Mouse (Mus musculus) lung, postnatal 0 days (tissue): ENCODE results near the gene Oxt. TPM values are rescaled to one million over a fixed set of nuclear protein-coding genes. Genes with fewer than 3 reads are reported as not detected.
"Not testable (repeated sequence)": the region's sequence is repeated elsewhere in the genome, so short reads cannot be mapped to it uniquely, and the experiment has no call there.

ENCODE experiments used
- ATAC-seq: fragments of 200-750 bp; cut with Nextera tagmentation; 2 replicates; pipeline ENCODE4 v1.8.0; 2017; ENCODE audit warnings: moderate library complexity
- DNase-seq: peaks from one replicate; pipeline ENCODE4 v3.0.0-alpha.2; 2016; ENCODE audit warnings: low spot score
- H3K27ac ChIP-seq: fragments of 300-500 bp; sonication (generic); 2 replicates; pipeline ENCODE4 v1.5.1; 2014; ENCODE audit warnings: antibody characterized with exemption, mild to moderate bottlenecking, low read length, mixed read lengths
- H3K27me3 ChIP-seq: fragments of 300-500 bp; sonication (generic); replicated peaks from 2 replicates; pipeline ENCODE4 v1.6.1; 2014; ENCODE audit warnings: low read length, mixed read lengths; ENCODE audit not compliant: insufficient read depth
- H3K36me3 ChIP-seq: fragments of 300-500 bp; sonication (generic); 2 replicates; pipeline ENCODE4 v1.6.1; 2014; ENCODE audit warnings: low read length, mixed read lengths; ENCODE audit not compliant: insufficient read depth
- H3K4me1 ChIP-seq: fragments of 300-500 bp; sonication (generic); 2 replicates; pipeline ENCODE4 v1.6.1; 2014; ENCODE audit warnings: antibody characterized with exemption, low read depth, low read length, mixed read lengths; ENCODE audit not compliant: insufficient read depth
- H3K4me2 ChIP-seq: fragments of 300-500 bp; sonication (generic); replicated peaks from 2 replicates; pipeline ENCODE4 v1.6.1; 2014; ENCODE audit warnings: low read depth, mild to moderate bottlenecking, low read length, moderate library complexity, mixed read lengths
- H3K4me3 ChIP-seq: fragments of 300-500 bp; sonication (generic); 2 replicates; pipeline ENCODE4 v1.5.1; 2014; ENCODE audit warnings: low read depth, low read length
- H3K9ac ChIP-seq: fragments of 300-500 bp; sonication (generic); replicated peaks from 2 replicates; pipeline ENCODE4 v1.6.1; 2014; ENCODE audit warnings: low read depth, mild to moderate bottlenecking
- H3K9me3 ChIP-seq: fragments of 300-500 bp; sonication (generic); 2 replicates; pipeline ENCODE4 v1.6.1; 2016; ENCODE audit warnings: low read length, mixed read lengths
- CTCF ChIP-seq: IDR thresholded peaks from 2 replicates; pipeline ENCODE4 v1.5.1; 2016; ENCODE audit warnings: antibody characterized with exemption, mild to moderate bottlenecking
- EP300 ChIP-seq: IDR thresholded peaks from 2 replicates; pipeline ENCODE4 v1.6.1; 2016; ENCODE audit warnings: antibody characterized with exemption, mild to moderate bottlenecking, control low read depth
- WGBS: fragments of 180-500 bp; shearing (Covaris S2); extraction: QIAGEN DNeasy Blood & Tissue Kit; methylation state at CpG from one replicate; pipeline ENCODE4 v1.1.7; 2014; 5-methylcytosine and 5-hydroxymethylcytosine counted together
- polyA plus RNA-seq: library from polyadenylated mRNA; unstranded; fragments of >200 nt; fragmentation: Nextera tagmentation; extraction: Ambion mirVana; gene quantifications from 2 replicates; pipeline ENCODE4 v1.2.1, GENCODE M21; 2015

Gene Oxt
- polyA plus RNA-seq, 1 experiment from 2014 or later = not detected

DNA sequence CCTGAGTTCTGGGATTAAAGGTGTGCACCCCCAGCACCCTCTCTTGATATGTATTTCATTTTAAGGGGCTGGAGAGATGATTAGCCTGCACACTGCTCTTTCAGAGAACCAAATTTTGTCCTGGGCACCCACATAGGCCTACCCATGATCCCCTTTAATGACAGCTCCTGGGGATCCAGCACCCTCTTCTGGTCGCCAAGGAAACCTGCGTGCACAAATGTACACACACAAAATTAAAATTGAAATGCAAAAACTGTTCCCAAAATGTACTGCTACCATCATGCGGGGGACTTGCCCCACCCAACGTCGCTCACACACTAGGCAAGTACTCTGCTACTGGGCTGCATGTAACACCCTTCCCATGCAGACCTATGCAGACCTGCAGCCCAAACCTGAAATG, 1.0 kb upstream of the Oxt start:
- H3K36me3 ChIP-seq = no peaks in the 10 kb centered on the region
- peaks cover 2% of the 10 kb centered on the region; the same call in 1 of the 2 replicates for H3K4me1 ChIP-seq
- H3K4me3 ChIP-seq = no peak overlapping the region
- H3K9me3 ChIP-seq = no peaks in the 10 kb centered on the region
- peaks cover 46% of the 10 kb centered on the region for H3K27me3 ChIP-seq
- TF ChIP-seq CTCF (no peak), EP300 (no peak)
- ATAC-seq (no peak), DNase-seq (no peak)
- 81% methylated on average over 5 of the region's 5 CpGs for WGBS
- no peak overlapping the region for H3K27ac ChIP-seq
- H3K9ac ChIP-seq = no peak overlapping the region
- H3K4me2 ChIP-seq = no peak overlapping the region

DNA sequence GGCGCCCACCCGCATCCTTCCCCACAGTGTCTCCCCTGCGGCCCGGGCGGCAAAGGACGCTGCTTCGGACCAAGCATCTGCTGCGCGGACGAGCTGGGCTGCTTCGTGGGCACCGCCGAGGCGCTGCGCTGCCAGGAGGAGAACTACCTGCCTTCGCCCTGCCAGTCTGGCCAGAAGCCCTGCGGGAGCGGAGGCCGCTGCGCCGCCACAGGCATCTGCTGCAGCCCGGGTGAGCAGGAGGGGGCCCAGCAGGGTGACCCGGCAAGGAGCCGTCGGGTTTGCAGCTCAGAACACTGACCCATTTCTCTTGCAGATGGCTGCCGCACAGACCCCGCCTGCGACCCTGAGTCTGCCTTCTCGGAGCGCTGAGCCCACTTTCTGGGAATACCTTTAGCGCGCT, 591 bp downstream of the Oxt start:
- not testable (repeated sequence) for DNase-seq, H3K9ac ChIP-seq, H3K27ac ChIP-seq, ATAC-seq, H3K4me1 ChIP-seq, H3K9me3 ChIP-seq, H3K36me3 ChIP-seq
- Histone ChIP-seq H3K27me3 (peaks cover 60% of the 10 kb centered on the region), H3K4me3 (peak overlapping the region; percentile 21; the same call in 1 of the 2 replicates), H3K4me2 (peak overlapping the region; percentile 30; the same call in 1 of the 2 replicates)
- WGBS = 4% methylated on average over 22 of the region's 32 CpGs

GRCm38 (mm10) chr2:130577021-130577420, 1.0 kb downstream of the Oxt start:
- DNase-seq = no peak
- no peak for ATAC-seq
- Histone ChIP-seq H3K36me3 (no peaks in the 10 kb centered on the region), H3K9me3 (no peaks in the 10 kb centered on the region), H3K4me3 (peak overlapping the region; percentile 21; the same call in 1 of the 2 replicates), H3K4me2 (0 out of 2 replicates have a peak overlapping the region, but pooled peaks have one; percentile 30), H3K27me3 (peaks cover 65% of the 10 kb centered on the region), H3K4me1 (peaks cover 2% of the 10 kb centered on the region; the same call in 1 of the 2 replicates), H3K9ac (no peak overlapping the region), H3K27ac (no peak overlapping the region)
- TF ChIP-seq EP300 (no peak), CTCF (no peak)
- 9% methylated on average over 9 of the region's 9 CpGs for whole genome bisulfite sequencing

DNA sequence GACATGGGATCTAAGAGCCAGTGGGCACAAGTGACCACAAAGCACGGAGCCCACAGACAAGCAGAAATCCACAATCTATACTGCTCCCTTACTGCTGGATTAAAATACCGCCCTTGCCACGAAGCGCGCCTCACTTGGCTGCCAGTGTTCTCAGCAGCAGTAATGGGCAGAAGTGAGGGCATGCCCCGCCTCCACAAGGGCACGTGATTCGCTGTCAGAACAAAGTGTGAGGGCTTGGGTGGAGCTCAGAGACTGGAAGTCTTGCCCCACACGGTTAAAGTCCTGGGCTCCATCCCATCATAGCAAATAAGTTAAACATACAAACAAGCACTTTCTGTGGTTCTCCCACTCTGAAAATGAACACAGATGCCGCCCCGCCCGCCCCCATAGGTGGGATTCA, 1.7 kb downstream of the Oxt start:
- Histone ChIP-seq H3K4me1 (peaks cover 2% of the 10 kb centered on the region; the same call in 1 of the 2 replicates), H3K4me2 (no peak overlapping the region), H3K9me3 (no peaks in the 10 kb centered on the region), H3K27ac (no peak overlapping the region), H3K9ac (no peak overlapping the region), H3K27me3 (peaks cover 68% of the 10 kb centered on the region), H3K36me3 (no peaks in the 10 kb centered on the region), H3K4me3 (no peak overlapping the region)
- no peak for TF ChIP-seq CTCF
- 7% methylated on average over 12 of the region's 12 CpGs for WGBS
- ATAC-seq = peak; percentile 53
- DNase-seq = peak; percentile 53

DNA sequence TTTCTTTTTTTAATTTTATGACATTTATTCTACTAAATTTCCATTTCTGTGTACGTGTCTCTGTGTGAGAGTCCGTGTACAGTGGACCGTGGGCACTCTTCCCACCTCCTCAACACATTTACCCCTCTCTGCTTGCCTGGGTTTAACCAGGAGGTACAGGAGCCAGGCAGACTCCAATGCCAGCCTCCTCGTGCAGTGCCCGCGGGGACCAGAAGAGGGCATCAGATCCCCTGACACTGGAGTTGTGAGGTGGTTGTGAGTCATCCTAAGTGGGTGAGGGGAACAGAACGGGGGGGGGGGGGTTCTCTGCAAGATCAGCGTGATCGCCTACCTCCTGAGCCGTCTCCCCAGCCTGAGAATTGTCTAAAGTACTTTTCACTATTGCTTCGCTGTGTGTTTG, 2.2 kb downstream of the Oxt start:
- 14% methylated on average over 11 of the region's 11 CpGs for WGBS
- TF ChIP-seq CTCF (peak; percentile 74), EP300 (no peak)
- peak; percentile 47; the same call in 1 of the 2 replicates for ATAC-seq
- DNase-seq = peak; percentile 53
- H3K4me3 ChIP-seq = no peak overlapping the region
- H3K27ac ChIP-seq = no peak overlapping the region
- peaks cover 68% of the 10 kb centered on the region for H3K27me3 ChIP-seq
- H3K36me3 ChIP-seq = no peaks in the 10 kb centered on the region
- H3K9ac ChIP-seq = no peak overlapping the region
- H3K4me2 ChIP-seq = no peak overlapping the region
- peaks cover 2% of the 10 kb centered on the region; the same call in 1 of the 2 replicates for H3K4me1 ChIP-seq
- H3K9me3 ChIP-seq = no peaks in the 10 kb centered on the region

DNA sequence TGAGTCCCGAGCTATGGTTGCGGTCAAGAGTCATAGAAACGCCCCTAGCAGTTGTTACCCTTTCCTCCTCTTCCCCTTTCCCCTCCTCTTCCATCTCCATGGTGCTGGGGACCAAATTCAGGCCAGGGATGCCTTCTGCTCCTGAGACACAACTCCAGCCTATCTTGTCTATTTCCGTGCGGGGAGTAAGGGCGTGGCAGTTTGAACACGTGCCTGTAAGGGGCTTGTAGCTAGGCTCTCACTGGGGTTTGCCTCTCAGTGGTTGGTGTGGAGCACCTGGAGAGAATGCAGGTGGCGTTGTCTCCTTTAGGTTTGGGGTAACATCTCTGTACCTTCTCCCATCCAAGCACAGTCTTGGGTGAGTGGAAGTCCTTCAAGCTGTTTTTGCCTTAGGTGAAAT, 3.8 kb downstream of the Oxt start:
- DNase-seq (no peak), ATAC-seq (no peak)
- Histone ChIP-seq H3K27ac (no peak overlapping the region), H3K27me3 (peaks cover 64% of the 10 kb centered on the region), H3K4me1 (peaks cover 9% of the 10 kb centered on the region; the same call in 1 of the 2 replicates), H3K9ac (no peak overlapping the region), H3K36me3 (no peaks in the 10 kb centered on the region), H3K4me3 (no peak overlapping the region), H3K9me3 (no peaks in the 10 kb centered on the region), H3K4me2 (no peak overlapping the region)
- WGBS = 9% methylated on average over 8 of the region's 8 CpGs
- TF ChIP-seq CTCF (no peak), EP300 (no peak)

- no peak overlapping the region for H3K9ac ChIP-seq
- TF ChIP-seq CTCF (no peak), EP300 (no peak)
- peak overlapping the region; percentile 19; the same call in 1 of the 2 replicates for H3K4me3 ChIP-seq
- peaks cover 9% of the 10 kb centered on the region; the same call in 1 of the 2 replicates for H3K4me1 ChIP-seq
- ATAC-seq (no peak), DNase-seq (no peak)
- H3K27me3 ChIP-seq = peaks cover 52% of the 10 kb centered on the region
- no peaks in the 10 kb centered on the region for H3K36me3 ChIP-seq
- H3K27ac ChIP-seq = no peak overlapping the region
- no peaks in the 10 kb centered on the region for H3K9me3 ChIP-seq
- H3K4me2 ChIP-seq = peak overlapping the region; percentile 43; the same call in 1 of the 2 replicates
- WGBS = 8% methylated on average over 11 of the region's 16 CpGs
These were observed 5.2 kb downstream of the Oxt start for GRCm38 (mm10) chr2:130581201-130581600.
